Mouse (Mus musculus): ENCODE measurements at regions not wholly inside any gene's neighbourhood (a gene's known extent, or its start where the extent isn't known, plus 50 kb on each side); places are given as distances from the start of the nearest gene placed in this dataset.

DNA sequence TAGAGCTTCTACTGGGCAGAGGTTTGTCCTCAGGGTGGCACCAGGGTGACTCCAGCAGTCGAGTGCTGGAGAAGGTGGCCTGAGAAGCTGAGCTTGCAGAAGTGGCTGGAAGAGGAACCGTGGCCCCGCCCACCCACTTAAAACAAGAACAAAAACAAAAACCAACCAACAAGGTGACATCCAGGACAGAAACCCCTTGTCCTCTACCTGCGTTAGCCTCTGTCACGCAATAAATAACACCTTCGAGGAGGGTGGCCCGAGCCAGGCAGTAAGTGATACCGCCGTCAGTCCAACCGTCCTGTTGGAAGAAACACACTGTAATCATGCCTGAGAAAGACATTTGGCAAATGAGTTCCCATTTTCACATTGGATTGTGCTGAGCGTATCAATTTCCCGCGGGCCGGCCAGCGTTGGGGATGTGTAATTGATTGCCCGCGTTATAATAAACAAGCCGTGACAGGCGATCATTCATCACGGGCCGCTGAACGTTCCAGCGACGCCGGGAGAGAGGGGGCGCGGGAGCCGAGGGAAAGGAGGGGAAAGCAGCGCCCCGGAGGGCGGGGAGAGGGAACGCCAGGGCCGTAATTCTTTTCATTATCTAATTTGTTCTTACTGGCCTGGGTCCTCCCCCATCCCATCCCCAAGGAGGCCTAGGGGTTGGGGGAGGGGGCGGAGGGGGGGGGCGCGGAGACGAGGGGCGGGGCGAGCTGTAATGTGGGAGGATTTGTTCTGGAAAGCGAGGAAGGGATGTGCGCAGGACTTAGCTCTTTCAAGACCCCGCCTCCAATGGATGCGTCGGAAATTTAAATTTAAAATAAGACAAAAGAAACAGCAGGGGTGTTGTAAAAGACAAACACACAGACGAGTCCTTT lies 135.6 kb downstream of the 2410131K14Rik start:
- peak; percentile 64 to 72 for DNase-seq

DNA sequence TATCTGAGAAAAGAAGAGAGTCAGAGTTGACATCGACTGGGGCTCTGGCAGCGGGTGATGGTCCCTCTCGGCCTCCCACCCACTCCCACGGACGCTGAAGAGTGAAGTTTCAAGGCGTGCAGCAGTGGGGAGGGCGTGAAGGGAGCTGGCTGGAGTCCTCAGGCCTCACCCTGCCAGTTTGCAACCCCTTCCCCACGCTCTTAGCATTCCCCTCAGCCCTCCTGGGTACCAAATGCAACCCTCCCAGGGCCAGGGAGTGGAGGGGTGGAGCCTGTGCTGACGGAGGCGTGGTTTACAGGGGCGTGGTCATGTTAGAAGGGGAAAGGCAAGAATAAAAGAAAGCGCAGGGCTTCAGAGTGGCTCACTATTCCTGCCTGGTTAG lies 136.3 kb downstream of the 2410131K14Rik start:
- peak; percentile 75 to 79 for DNase-seq

DNA sequence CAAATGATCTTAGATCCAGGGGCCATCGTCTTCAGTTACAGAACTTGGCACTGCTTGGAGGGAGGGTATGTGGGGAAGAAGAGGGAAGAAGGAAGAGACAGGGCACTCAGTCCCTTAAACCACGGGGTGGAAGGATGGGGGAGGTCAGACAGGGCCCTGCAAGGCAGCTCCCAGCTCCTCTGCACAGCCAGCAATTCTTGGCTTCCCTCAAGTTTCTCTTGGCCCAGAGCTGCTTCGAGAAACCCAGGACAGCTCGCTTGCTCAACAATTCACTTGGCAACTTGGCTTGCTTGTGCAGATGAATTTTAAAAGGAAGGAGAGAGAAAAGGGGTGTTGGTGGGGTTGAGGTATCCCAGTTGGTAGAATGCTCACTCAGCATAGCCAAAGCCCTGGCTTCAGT lies 141.1 kb downstream of the 2410131K14Rik start:
- peak in 1 of 2 experiments; percentile 54 for DNase-seq

DNA sequence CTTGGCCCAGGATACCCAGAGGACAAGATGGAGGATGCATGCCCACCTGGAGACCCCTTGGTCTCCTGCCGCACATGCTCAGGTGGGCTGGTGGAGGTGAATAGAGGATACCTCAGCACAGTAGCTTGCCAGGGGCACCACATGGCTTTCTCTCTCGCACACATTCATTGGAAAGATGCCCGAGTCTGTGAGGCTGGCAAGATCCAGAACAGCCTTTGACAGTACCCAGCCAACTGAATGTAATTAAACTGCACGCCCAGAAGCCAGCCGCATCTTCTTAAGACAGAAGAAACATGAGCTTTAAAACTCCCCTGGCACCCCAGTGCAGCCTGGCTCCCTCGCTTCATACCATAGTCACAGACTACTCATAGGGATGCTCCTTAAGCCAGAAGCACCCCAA lies 143.4 kb downstream of the 2410131K14Rik start:
- DNase-seq = peak; percentile 92 to 93

DNA sequence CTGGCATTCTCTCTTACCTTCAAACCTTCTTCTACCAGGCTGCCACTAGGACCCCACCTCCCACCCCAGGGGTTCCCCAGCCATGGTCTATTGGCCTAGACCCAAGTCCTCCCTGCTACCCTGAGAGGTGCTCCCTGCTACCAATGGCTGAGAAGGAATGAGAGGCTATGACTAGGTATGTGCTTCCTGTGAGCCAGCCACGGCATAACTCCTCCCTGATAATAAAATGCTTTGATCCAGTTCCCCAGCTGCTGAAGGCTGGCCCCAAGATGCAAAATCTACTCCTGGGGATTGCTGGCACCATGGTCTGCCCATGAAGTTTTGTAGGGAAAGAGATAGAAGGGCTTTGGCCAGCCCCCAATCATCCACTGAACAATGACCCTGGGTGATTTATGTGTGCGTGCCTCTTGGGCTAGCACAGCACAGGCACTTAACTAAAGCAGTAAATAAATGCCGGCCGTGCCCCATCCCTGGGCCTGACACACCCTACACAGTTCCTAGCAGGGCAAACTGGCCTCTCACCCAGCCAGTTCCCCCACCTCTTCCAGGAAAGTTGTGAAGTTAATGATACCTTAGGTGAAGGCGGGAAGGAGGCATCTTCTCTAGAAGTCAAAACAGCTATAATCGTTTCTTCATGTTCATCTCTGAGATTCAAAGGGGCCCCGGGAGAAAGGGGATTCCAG lies 145.8 kb downstream of the 2410131K14Rik start:
- no peak for DNase-seq

DNA sequence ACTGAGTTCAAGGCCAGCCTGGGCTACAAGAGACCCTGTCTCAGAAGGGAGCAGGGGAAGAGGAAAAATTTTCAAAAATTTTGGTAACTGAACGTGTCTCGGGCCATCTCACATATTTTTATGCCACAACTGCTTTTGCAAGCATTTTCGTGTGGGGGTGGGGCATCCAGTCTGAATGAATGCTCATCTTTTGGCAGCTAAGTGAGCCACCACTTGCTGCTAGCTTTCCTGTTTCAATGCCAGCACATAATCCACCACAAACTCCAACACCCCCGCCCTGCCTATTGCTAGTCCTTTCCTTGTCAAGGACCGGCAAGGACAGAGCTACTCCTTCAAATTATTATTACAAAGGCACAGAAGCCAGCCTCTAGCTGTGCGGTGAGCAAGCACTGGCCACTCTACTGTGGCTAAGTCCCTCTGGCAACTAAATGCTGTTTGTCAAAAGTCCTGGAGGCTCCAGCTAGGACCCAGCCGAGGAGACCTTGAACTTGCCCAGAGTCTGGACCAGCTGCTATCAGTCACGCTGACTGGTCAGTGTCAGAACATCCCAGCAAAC lies 148.0 kb downstream of the 2410131K14Rik start:
- DNase-seq = peak; percentile 70 to 73

DNA sequence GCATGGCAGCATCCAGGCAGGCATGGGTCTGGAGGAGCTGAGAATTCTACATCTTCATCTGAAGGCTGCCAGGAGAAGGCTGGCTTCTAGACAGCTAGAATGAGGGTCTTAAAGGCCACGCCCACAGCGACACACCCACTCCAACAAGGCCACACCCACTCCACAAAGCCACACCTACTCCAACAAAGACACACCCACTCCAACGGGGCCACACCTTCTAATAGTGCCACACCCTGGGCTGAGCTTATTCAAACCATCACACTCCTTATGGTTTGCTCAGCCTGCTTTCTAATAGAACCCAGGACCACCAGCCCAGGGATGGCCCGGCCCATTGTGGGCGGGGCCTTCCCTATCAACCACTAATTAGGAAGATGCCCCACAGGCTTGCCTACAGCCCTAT lies 149.0 kb downstream of the 2410131K14Rik start:
- no peak for DNase-seq

DNA sequence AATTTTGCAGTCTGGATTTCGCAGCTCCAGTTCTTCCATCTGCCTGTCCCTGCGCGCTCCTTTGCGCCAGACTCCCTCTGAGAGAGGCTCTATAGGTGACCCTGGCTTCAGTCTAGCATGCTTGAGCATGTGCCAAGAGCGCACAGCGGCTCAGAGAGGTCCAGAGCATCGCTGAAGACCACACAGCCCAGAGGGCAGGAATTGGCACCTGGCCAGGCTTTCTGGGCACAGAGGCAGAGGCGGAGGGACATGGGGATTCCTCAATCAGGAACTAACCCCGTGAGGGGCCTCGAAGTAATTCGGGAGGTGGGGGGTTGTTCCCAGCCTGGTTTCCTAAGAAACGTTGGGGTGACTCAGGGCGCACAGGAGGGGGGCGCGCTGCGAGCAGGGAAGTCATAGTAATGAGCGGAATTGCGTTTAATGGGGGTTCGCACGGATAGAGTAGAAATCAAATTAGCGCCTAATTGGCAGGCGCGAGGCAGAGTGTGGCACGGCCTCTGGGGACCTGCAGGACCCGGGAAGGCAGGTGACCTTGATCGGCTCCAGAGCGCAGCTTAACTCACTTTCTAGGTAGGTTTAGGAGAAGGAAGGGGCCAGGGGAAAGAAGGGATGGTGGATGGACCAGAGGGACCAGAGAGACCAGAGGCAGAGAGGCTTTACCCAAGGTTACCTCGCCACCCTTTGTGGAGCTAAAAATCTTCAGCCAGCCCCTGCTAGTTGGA lies 151.1 kb downstream of the 2410131K14Rik start:
- peak; percentile 85 to 86 for DNase-seq

DNA sequence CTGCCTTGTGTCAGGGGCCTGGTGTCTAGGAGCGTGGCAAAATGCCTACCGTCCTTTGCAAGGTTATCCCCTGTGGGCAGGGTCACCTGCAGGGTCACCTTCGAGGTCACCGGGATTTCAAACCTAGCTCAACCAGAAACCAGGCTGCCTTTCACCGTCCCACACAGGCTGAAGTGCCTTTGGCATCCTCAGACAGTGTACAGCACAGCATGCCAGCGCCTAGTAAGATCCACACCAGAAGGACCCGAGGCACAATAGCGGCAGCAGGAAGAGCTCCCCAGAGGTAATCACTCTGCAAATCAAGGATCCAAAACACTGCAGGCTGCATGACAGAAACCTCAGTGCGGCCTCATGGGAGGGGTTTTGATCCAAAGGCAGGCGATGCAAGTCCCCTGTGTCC lies 155.9 kb downstream of the 2410131K14Rik start:
- peak in 1 of 2 experiments; percentile 14 for DNase-seq

DNA sequence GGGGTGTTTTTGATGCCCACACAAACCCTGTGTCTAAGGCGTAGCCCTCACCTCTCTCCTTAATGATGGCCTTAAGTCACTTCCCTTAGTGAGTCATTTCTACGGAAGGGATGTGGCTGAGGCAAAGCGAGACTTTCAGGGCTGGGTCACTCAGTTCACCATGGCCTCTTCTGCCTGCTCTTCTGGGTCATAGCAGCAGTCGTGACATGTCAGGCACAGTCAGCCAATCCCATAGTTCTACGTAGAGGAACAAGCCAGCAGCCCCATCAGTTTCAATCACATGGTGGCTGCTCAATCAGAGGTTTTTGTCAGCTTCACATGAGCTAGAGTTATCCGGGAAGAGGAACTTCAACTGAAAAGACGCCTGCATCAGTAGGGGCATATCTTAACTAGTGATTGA lies 156.1 kb upstream of the Med13l start:
- DNase-seq = no peak

DNA sequence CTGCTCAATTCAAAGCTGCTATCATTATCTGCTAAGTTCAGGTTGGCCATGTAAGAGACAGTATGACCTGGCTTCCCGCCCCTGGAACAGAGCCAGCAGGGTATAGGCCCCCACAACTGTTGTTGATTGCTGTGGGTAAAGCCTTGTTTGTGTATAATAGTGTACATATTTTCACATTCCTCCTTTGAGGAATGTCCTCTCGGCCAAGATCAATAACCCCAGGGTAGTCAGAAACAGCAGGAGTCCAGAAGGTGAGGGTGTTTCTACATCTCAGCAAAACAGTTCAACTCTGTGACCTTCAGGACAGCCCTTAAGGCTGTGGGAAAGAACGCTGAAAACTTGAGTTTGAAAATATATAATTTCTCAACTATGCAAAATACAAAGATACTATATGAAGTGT lies 155.1 kb upstream of the Med13l start:
- DNase-seq = no peak

DNA sequence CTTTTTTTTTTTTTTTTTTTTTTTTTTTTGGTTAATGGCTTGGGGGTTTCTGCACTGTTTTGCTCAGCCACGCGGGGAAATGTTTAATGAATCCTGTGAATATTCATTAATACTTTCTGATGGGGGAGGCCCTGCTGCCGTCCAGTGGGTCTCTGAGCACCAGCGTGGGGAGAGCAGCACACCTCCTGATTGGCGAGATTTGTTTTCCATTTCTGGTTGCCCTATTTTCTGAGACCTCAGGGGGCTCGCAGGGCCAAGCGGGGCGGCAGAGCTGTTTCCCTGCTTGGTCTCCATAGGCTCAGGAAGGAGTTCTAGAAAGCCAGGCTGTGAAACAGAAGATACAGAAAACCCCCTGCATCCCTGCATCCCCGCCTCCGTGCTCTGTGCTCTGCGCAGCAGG lies 153.0 kb upstream of the Med13l start:
- DNase-seq = no peak

DNA sequence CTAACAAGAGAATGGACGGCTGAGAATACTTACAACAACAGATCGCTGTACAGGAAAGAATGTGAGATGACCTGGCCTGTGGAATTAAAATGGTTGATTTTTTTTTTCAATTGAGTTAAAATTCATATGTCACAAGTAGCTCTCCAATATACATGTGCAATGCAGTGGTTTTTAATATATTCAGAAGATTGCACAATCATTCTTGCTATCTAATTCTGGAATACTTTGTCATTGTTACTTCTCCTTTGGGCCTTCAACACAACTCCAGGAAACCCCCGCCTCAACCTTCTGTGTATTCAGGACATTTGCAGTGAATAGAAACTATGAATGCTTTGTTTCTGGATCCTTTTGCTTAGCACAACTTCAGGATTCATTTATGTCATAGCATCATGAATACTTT lies 152.5 kb upstream of the Med13l start:
- no peak for DNase-seq

DNA sequence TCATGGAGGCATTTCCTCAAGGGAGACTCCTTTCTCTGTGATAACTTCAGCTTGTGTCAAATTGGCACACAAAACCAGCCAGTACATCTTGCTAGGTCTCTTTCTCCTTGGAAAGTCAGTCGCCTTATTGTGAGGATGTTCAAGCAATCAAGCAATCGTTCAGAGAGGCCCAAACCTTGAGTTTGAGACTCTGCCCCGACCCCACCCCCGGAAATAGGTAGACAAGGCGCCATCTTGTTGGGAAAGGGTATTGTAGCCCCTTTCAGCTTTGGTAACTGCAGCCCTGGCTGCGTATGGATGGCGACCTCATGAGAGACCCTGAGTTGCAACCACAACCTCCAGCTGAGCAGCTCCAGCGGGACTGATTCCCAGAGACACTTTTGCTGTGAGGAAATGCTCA lies 151.7 kb upstream of the Med13l start:
- DNase-seq = no peak

DNA sequence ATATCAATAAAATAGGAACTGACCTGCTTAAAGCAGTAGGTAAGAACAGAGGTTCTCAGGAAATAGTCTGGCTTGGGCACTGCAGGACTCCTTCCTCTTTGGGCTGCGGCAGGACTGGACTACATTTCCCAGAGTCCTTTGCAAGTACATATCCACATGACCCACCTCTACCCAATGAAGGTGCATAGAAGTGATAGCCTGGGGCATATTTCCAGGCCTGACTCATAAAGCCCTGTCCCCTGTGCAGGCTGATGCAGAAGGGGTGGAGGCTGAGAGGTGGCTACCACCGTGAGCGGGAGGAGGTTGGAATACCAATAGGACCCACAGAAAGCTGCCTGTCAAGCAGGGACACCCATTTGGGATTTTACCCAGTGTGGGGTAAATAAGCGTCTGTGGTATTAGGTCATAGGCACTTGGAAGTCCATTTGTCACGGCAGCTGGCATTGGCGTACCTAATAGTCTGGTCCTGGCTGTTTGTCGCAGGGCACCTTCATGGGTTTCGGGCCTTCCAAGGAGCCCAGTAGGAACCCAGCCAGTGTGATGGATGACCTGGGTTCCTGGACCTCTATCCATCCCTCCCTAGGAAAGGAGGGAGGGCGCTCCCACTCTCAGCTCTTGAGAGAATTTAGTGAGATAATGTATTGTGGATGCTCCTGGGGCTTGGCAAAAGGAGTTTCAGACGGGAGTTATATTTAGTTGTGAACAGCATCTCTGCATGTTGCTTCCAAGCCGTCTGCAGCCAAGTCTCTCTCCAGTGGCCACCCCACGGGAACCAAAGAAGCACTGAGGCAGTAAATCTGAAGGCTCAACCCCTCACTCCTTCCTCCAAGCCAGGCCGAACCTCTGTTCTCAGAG lies 146.8 kb upstream of the Med13l start:
- peak; percentile 87 to 90 for DNase-seq

DNA sequence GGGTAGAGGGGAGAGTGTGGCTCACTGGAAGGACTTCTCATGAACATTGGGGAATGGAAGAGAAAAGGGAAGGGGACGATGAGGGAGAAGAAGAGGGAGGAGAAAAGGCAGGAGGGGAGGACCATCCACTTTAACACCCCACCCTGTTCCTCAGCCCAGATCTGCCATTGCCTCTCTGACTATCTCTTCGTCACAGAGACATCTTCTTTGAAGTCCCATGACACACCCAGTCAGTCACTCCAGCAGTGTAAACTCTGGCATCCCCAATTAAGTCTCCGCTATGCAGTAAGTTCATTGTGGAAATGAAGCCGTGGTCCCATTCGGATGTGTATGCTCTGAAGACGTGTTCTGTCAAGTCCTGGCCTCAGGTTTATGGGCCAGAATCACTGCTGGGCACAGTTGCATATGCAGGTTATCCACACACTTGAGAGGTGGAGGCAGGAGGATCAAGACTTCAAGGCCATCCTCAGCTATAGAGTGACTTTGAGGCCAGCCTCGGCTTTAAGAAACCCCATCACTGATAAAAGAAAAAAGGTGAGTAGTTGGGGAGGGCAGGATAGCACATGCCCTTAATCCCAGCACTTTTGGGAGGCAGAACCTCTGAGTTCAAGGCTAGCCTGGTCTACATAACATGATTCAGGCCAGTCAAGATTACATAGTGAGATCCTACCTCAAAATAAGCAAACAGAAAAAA lies 141.0 kb upstream of the Med13l start:
- no peak for DNase-seq

DNA sequence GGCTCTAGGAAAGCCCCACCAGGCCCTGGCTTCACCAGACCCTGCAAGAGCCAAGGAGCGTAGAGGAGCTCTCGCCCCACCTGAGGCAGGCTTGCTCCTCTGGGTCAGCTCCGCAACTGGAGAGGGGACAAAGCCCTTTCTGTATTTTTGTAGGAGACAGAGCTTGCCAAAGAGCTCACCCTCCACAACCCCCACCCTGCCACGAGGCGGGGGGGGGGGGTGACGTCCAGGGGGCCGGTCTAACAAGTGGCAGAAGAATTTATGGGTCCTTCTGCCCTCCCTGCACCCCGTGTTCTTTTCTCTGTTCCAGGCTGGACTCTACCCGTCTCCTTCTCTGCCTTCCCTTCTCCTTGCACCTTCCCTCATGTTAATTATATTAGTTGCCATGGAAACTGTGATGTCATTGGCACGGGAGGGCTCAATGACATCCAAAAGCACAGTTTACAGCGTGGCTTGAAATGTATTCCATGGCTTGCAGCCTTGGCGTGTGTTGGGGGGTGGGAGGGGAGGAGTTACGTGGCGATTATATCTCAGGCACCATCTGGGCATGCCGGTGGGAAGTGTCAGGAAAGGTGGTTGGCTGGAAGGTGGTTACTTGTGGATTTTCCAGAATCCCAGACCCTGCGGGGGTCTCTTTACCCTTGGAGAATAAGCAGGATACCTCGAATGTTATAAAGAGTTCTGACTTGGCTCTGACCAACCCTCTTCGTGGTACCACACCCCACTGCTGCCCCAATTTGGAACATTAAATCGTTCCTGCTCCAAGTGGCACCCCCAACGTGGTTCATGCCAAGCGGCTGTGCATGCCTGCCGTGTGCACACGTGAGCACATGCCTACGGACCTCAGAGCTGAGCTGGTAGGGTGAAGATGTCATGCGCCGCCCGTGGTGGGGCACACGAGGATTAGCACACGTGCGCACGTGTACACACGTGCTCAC lies 138.3 kb upstream of the Med13l start:
- DNase-seq = peak; percentile 86 to 90

DNA sequence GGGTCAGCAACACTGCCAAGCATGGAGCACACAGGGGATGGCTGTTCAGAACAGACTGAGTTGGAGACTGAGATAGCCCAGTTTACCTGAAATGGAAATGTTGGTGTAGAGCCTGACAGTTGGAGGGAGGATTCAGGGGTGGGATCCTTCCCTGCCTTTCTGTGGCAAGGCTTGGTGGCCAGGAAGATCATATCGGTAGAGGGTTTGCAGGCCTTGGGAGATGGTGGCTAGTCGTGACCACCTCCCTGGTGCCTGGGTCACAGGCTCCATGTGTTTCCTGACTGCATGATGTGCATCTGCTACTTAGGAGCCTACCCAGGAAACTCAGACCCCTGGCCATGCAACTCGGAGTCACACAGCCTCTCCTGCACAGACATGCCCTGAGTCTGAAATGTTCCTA lies 136.3 kb upstream of the Med13l start:
- DNase-seq = no peak

DNA sequence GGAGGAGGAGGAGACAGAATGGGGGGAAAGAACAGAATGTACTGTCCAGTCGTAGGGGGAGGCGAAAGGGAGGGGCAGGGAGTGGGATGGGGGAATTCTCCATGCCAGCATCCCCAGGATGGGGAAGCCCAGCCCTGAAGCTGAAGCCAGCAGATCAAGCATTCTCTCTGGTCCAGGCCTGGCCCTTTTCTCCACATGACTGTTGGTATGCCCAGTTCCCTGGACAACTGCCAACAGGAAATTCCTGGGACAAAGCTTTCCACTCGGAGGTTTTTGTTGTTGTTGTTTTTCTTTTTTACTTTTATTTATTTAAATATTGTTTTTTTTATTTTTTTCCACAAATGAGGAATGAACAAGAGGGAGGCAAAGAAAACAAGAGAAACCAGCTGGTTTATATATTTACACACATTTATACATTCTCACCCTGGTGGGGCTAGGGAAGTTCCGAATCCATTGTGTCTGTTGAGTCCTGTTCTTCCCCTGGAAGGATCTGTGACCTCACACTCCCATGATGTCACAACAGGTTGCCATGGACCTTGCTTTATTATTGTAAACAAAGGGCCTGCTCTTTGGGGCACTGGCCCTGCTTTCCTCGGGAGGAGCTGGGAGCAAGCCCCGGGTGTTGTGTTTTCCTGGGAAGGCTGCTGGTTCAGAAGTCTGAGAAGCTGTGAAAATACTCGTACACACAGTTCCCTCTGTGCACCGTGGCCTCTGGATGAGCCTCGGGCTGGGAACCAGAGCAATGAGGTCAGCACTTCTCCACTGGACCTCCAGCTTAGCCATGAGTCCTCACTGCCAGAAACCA lies 135.5 kb upstream of the Med13l start:
- peak; percentile 86 to 87 for DNase-seq

DNA sequence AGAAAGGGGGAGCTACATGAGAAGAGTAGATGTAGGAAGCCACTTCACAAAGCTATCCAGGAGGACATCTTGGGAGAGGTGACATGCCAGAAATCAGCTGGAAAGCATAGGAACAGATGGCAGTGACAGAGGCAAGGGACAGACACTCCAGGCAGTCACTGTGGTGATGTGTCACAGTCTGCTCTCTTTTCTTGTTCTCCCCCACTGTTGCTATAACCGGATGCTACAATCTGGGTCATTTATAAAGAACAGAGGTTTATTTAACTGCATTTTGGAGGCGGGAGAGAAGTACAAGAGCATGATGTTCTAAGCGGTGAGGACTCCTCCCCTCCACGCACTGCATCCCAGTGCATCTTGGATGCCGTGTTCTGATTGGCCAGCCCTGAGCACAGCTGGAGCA lies 133.8 kb upstream of the Med13l start:
- no peak for DNase-seq

Data from cerebellum, postnatal 10 days (tissue).